Mouse (Mus musculus): ENCODE results near the gene Comt. TPM values are rescaled to one million over a fixed set of nuclear protein-coding genes. Genes with fewer than 3 reads are reported as not detected.

The Comt gene
- polyA plus RNA-seq, 1 experiment from 2014 or later: 62.0 TPM

DNA sequence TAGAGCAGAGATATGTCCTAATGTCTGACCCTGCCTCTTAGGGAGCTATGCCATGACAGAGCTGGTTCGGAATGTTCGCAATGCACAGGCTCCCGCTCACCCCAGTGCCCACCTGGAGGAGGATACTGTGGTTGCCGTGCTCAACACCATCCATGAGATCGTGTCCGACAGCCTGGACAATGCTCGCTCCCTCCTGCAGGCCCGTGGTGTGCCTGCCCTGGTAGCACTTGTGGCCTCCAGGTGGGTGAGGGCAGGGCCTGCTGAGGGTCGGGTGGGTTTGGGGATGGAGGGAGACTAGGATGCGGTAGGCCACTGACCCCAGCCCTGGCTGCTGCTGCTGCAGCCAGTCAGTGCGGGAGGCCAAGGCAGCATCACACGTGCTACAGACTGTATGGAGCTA is 23.4 kb downstream of the Comt start:
- H3K27me3 ChIP-seq (ENCODE audit: low read depth, poor library complexity, severe bottlenecking): no peaks in the 10 kb centered on the region
- no peaks in the 10 kb centered on the region for H3K9me3 ChIP-seq (replicated peaks)
- H3K4me1 ChIP-seq: peaks cover 61% of the 10 kb centered on the region
- peak overlapping the region; percentile 92 for H3K27ac ChIP-seq (replicated peaks)
- no peak overlapping the region for H3K4me3 ChIP-seq
- H3K36me3 ChIP-seq: peaks cover 96% of the 10 kb centered on the region
- WGBS: 91% methylated on average over 12 of the region's 12 CpGs
- DNase-seq (ENCODE audit: low spot score): no peak

DNA sequence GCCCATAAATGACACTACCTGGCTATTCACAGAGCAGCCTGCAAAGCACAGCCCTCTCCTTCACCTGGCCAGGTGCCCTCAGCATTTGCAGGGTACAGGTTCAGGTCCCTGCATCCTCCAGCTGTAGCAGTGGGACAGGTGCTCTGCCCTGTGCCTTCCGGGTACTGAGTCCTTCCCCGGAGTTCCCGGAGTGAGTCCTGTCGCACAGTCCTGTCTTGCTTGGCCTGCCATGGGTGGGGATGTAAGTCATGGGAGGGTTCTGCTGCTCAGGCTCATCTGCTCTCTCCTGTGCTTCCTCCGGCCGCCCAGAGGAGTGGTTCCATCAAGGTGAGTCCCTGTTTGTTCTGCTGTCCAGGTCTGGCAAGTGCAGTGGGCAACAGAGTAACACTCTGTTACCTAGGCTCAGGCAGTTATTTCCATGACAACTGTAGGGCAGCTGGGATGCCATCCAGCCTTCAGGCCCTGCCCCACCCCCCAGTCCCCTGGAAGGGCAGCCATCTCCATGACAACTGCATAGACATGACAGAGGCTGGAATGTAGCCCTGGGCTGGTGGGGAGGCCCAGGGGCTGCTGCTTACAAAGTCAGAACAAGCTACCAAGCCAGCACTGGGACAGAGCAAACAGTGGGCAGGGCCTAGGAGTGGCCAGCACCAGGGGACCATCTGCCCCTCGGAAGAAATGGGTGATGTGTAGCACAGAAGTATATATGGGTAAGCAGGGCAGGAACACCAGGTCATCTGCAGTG is 26.0 kb downstream of the Comt start:
- Histone ChIP-seq H3K4me1 (peaks cover 74% of the 10 kb centered on the region), H3K27me3 (ENCODE audit: low read depth, poor library complexity, severe bottlenecking) (no peaks in the 10 kb centered on the region), H3K4me3 (peak overlapping the region; percentile 42), H3K9me3 (replicated peaks) (no peaks in the 10 kb centered on the region), H3K27ac (replicated peaks) (peak overlapping the region; percentile 92), H3K36me3 (peaks cover 97% of the 10 kb centered on the region)
- WGBS: 29% methylated on average over 7 of the region's 7 CpGs
- DNase-seq (ENCODE audit: low spot score): peak; percentile 94

DNA sequence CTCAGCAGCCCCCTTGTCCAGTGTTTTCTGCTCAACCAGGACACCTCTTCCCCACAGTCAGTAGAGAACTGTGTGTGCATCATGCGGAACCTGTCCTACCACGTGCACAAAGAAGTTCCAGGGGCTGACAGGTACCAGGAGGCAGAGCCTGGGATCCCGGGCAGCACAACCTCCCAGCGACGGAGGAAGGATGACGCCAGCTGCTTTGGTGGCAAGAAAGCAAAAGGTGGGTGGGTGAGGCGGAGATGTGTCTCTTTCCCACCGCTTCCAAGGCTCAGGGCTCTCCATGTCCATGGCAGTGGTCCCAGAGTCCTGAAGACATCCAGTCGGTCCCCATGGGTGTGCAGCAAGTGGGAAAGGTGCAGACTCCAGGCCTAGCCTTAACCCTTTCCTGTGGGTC is 26.6 kb downstream of the Comt start:
- H3K36me3 ChIP-seq: peaks cover 91% of the 10 kb centered on the region

DNA sequence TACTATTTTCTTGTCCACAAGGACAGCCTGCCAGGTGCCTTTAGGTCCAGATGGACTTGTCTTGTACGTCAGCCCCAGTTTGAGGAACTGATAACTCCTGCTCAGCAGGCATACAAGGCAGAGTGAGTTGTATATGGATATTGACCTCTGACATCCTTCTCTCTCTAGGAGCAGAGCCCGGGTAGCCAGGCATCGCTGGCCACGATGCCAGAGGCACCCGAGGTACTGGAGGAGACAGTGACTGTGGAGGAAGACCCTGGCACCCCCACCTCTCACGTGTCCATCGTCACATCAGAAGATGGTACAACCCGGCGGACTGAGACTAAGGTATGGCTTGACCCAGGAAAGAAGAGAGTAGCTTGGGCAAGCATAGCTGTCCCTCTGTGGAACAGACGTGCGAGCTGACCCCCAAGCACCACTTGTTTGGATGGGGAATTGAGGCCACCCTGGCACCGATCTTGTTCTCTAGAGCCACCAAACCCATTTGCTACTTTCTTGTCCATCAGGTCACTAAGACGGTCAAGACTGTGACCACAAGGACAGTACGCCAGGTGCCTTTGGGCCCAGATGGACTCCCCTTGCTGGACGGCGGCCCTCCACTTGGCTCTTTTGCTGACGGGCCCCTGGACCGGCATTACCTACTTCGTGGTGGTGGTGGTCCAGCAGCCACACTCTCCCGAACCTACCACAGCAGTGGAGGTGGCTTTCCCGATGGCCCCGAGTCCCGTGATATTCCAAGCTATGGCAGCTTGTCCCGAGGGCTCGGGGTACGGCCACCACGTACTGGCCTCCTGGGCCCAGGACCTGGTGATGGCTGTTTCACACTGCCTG is 29.6 kb downstream of the Comt start:
- no peak overlapping the region for H3K4me3 ChIP-seq
- no peaks in the 10 kb centered on the region for H3K9me3 ChIP-seq (replicated peaks)
- DNase-seq (ENCODE audit: low spot score): no peak
- H3K27ac ChIP-seq (replicated peaks): peak overlapping the region; percentile 96
- no peaks in the 10 kb centered on the region for H3K27me3 ChIP-seq (ENCODE audit: low read depth, poor library complexity, severe bottlenecking)
- H3K36me3 ChIP-seq: peaks cover 61% of the 10 kb centered on the region
- peaks cover 93% of the 10 kb centered on the region for H3K4me1 ChIP-seq
- 96% methylated on average over 27 of the region's 27 CpGs for WGBS

More for the DNA sequence above, 26.6 kb downstream of the Comt start:
- Histone ChIP-seq H3K27me3 (ENCODE audit: low read depth, poor library complexity, severe bottlenecking) (no peaks in the 10 kb centered on the region), H3K4me3 (peak overlapping the region; percentile 42), H3K27ac (replicated peaks) (peak overlapping the region; percentile 92), H3K9me3 (replicated peaks) (no peaks in the 10 kb centered on the region), H3K4me1 (peaks cover 74% of the 10 kb centered on the region)
- 61% methylated on average over 9 of the region's 9 CpGs for WGBS
- no peak for DNase-seq (ENCODE audit: low spot score)

DNA sequence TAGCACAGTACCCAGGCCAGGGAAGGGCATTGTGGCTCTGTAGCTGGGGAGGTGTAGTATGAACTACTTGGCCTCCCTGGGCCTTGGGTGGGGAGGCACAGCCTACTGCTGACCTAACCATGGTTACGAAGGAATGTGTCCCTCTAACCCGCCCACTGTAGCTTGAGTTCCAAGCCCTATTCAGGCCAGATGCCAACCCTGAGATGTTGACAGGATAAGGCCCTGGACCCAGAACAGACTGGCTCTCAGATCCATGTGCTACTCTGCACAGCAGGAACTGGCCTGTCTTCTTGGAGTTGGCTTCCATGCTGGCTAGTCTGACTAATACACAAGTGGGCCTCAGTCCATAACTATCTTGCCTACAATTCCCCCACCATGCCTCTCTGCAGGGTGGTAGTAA is 30.5 kb downstream of the Comt start:
- H3K27ac ChIP-seq (replicated peaks): peak overlapping the region; percentile 96
- 84% methylated on average over 2 of the region's 2 CpGs for WGBS
- peaks cover 93% of the 10 kb centered on the region for H3K4me1 ChIP-seq
- H3K4me3 ChIP-seq: peak overlapping the region; percentile 84
- H3K36me3 ChIP-seq: peaks cover 53% of the 10 kb centered on the region
- no peaks in the 10 kb centered on the region for H3K27me3 ChIP-seq (ENCODE audit: low read depth, poor library complexity, severe bottlenecking)
- H3K9me3 ChIP-seq (replicated peaks): no peaks in the 10 kb centered on the region
- no peak for DNase-seq (ENCODE audit: low spot score)

DNA sequence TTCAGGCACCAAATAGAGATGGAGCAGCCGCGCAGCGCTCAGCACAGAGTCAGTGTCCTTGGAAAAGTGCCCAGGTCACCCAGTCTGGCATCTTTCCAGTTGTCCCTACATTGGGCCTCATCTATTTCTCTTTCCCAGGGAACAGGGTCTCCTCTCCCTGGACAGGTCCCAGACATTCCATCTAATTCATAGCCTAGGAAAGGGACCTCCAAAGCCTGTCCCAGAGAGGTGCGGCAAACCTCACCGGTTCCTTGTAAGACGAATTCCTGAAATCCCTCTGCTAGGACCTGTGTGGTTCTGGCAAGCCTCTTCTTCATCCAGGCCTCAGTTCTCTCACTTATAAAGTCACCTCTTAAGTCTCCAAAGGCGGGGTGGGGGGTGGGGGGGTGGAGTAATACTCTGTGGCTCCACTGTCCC is 31.0 kb downstream of the Comt start:
- peak overlapping the region; percentile 84 for H3K4me3 ChIP-seq

DNA sequence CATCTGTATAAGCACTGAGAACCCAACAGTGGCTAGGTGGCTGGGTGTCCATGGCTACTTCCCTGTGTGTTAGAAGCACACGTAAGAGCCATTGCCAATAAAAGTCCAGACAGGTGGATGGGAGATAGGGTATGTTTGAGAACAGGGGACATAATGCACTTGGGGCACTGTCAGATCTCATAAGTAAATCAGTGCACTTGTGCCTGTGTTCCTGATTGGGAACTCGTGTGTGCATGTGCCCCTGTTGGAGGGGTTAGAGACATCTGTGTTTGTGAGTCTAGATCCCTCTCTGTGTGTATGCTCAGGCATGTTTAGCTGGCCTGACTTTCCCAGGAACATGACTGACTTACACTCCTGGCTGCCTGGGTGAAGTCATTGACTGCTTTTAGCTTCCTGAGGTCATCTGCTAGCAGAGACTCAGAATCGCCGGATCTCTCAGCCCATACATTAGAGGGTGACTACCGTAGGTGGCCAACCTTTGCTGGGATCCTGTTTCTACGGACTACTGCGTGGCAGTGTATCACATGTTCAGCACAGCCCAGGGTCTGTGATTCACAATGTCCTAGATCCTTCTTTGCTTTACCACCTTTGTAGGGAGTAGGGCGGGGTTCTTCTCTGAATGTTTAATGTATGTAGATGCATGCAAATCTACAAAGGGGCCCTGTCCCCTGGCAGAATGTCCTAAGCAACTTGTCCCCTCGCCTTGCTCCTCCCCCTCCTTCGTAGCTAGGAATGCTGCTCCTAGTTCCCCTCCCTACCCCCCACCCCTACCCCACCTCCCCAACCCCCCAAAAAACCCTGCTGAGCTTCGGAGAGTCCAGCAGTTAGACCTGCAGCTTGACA is 31.7 kb downstream of the Comt start:
- Histone ChIP-seq H3K9me3 (replicated peaks) (no peaks in the 10 kb centered on the region), H3K4me1 (peaks cover 91% of the 10 kb centered on the region), H3K4me3 (peak overlapping the region; percentile 84), H3K36me3 (peaks cover 42% of the 10 kb centered on the region), H3K27ac (replicated peaks) (peak overlapping the region; percentile 96), H3K27me3 (ENCODE audit: low read depth, poor library complexity, severe bottlenecking) (no peaks in the 10 kb centered on the region)
- 17% methylated on average over 11 of the region's 11 CpGs for WGBS
- peak; percentile 56 for DNase-seq (ENCODE audit: low spot score)

More for the DNA sequence above, 31.0 kb downstream of the Comt start:
- no peak for DNase-seq (ENCODE audit: low spot score)
- Histone ChIP-seq H3K4me1 (peaks cover 91% of the 10 kb centered on the region), H3K27me3 (ENCODE audit: low read depth, poor library complexity, severe bottlenecking) (no peaks in the 10 kb centered on the region), H3K27ac (replicated peaks) (peak overlapping the region; percentile 96), H3K36me3 (peaks cover 48% of the 10 kb centered on the region), H3K9me3 (replicated peaks) (no peaks in the 10 kb centered on the region)
- WGBS: 24% methylated on average over 6 of the region's 7 CpGs

DNA sequence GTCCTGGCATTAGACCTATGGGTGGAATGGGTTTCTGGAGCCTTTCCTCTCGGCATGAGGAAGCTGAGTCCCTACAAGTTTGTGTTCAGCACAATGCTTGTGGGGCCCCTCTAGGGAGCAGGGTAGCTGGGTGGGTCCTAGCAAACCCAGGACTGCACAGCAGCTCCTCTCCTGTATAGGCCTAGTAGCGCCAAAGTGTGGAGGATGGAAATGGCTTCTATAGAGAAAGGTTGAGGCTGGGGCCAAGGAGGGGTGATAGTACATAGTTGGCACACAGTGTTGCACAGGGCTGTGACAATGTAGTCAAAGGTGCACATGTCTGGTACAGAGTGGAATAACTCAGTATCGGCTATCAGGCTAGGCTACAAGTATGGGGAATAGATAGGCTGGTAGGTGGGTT is 32.6 kb downstream of the Comt start:
- peak overlapping the region; percentile 84 for H3K4me3 ChIP-seq
- peak overlapping the region; percentile 96 for H3K27ac ChIP-seq (replicated peaks)
- DNase-seq (ENCODE audit: low spot score): no peak
- H3K9me3 ChIP-seq (replicated peaks): no peaks in the 10 kb centered on the region
- peaks cover 32% of the 10 kb centered on the region for H3K36me3 ChIP-seq
- H3K27me3 ChIP-seq (ENCODE audit: low read depth, poor library complexity, severe bottlenecking): no peaks in the 10 kb centered on the region
- peaks cover 91% of the 10 kb centered on the region for H3K4me1 ChIP-seq
- 77% methylated on average over 3 of the region's 3 CpGs for WGBS

DNA sequence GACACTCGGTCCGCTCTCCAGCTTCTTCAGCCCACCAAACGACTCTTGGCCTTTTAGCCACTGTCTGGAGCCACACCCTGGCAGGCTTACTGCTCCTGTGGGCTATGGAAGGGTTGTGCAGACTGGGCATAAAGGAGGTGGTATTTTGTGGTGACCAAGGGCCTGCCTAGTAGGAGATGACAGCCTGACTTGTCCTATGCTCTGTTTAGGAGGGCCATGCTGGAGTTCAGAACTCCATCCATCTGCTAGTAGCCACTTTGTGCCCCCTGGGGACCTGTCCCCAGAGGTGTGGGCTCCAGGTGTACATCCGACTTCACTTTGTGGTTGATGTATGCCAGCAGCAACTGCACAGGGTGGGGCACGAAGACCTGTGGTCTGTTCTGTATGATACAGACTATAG is 33.1 kb downstream of the Comt start:
- H3K27me3 ChIP-seq (ENCODE audit: low read depth, poor library complexity, severe bottlenecking): no peaks in the 10 kb centered on the region
- DNase-seq (ENCODE audit: low spot score): no peak
- peak overlapping the region; percentile 96 for H3K27ac ChIP-seq (replicated peaks)
- H3K9me3 ChIP-seq (replicated peaks): no peaks in the 10 kb centered on the region
- peaks cover 91% of the 10 kb centered on the region for H3K4me1 ChIP-seq
- WGBS: 47% methylated on average over 5 of the region's 5 CpGs
- H3K36me3 ChIP-seq: peaks cover 28% of the 10 kb centered on the region
- H3K4me3 ChIP-seq: peak overlapping the region; percentile 84

DNA sequence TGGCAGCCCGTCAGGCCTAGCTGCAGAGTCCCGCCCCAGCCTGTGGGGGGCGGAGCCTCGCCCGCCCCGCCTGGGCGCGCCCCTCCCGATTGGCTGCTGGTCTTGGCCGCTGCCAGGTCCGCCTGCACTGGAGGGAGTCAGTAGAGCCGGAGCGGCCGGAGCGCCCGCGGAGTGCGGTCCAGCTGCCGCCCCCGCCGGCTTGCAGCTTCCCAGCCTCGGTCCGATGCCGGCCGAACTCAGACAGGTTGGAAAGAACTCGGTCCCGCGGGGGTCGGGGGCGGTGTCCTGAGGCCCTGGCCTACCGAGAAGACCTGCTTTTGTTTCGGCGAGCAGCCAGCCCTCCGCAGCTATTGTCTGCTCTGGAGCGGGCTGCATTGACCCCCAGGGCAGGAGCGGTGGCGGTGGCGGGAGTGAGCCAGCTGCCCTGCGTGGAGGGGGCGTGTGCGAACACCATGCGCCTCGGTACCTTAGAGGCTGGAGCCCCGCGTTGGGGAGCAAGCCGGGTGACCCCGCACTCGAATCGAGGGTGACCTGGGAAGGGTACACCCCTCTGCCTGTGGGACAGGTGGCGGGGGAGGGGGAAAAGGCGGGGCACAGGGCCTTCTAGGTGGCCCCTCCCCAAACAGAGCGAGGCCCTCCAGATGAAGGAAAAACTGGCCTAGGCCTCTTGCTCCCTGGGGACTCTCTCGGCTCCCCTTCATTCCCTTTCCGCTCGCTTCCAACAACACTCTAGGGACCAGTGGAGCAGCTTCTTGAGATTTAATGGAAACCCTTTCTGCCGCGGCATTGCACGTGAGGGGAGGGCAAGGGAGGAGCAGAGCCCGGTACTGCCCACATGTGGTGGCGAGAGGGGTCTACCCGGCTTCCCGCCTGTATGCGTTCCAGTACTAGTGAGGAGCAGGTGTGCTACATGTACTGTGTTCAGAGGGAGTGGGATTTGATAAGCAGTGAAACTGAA is 33.9 kb downstream of the Comt start:
- WGBS: under 1% methylated on average over 59 of the region's 63 CpGs
- Histone ChIP-seq H3K27ac (replicated peaks) (peak overlapping the region; percentile 96), H3K4me3 (peak overlapping the region; percentile 84), H3K27me3 (ENCODE audit: low read depth, poor library complexity, severe bottlenecking) (no peaks in the 10 kb centered on the region), H3K9me3 (replicated peaks) (no peaks in the 10 kb centered on the region), H3K36me3 (peaks cover 19% of the 10 kb centered on the region), H3K4me1 (peaks cover 91% of the 10 kb centered on the region)
- DNase-seq (ENCODE audit: low spot score): peak; percentile 91

DNA sequence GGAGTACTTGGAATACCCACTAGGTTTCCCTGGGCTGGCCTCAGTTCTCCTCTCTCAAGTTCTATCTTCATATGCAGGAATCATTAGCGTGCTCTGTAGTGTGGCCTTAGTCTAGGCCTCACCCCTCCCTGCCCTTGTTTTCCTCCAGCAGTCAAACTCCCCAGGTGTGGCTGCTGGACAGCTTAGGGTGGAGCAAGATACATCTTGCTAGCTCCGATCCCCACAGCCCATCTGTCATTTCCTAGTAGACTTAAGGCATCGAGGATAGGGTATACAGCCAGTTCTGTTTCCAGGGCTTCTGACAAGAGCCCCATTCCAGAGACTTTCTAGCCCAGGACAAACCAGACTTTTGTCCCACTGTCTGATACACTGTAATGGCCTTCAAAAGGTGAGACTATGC is 34.9 kb downstream of the Comt start:
- peak; percentile 10 for DNase-seq (ENCODE audit: low spot score)
- peak overlapping the region; percentile 96 for H3K27ac ChIP-seq (replicated peaks)
- H3K4me3 ChIP-seq: peak overlapping the region; percentile 84; the same call in 1 of the 2 replicates
- H3K4me1 ChIP-seq: peaks cover 96% of the 10 kb centered on the region
- H3K9me3 ChIP-seq (replicated peaks): no peaks in the 10 kb centered on the region
- H3K27me3 ChIP-seq (ENCODE audit: low read depth, poor library complexity, severe bottlenecking): no peaks in the 10 kb centered on the region
- H3K36me3 ChIP-seq: peaks cover 9% of the 10 kb centered on the region
- 85% methylated on average over 3 of the region's 3 CpGs for WGBS
